Mouse (Mus musculus) E14TG2a.4 (cell line): ENCODE measurements around the gene Mbtps1.

ENCODE experiments used
- H3K27me3 ChIP-seq: 2 replicates; pipeline ENCODE4 v1.6.1; 2014; ENCODE audit warnings: low read length, control low read depth; ENCODE audit not compliant: insufficient read depth
- H3K36me3 ChIP-seq: 2 replicates; pipeline ENCODE4 v1.6.1; 2014; ENCODE audit warnings: low read length, control low read depth; ENCODE audit not compliant: insufficient read depth
- H3K4me1 ChIP-seq: replicated peaks from 2 replicates; pipeline ENCODE4 v1.6.1; 2014; ENCODE audit warnings: low read depth, low read length, control low read depth
- H3K4me3 ChIP-seq: replicated peaks from 2 replicates; pipeline ENCODE4 v1.5.1; 2014; ENCODE audit warnings: mild to moderate bottlenecking, low read length
- H3K9me3 ChIP-seq: 2 replicates; pipeline ENCODE4 v1.6.1; 2014; ENCODE audit warnings: low read length, control low read depth
- CTCF ChIP-seq: conservative IDR thresholded peaks from 2 replicates; pipeline ENCODE4 v1.5.1; 2014; ENCODE audit warnings: low read length
- NANOG ChIP-seq: IDR thresholded peaks from 2 replicates; pipeline ENCODE4 v1.6.1; 2014; ENCODE audit warnings: borderline replicate concordance, low read length, mixed read lengths
- POU5F1 ChIP-seq: IDR thresholded peaks from 2 replicates; pipeline ENCODE4 v1.6.1; 2014; ENCODE audit warnings: low read length, borderline replicate concordance

Gene Mbtps1

GRCm38 (mm10) chr8:119505488-119505887 is 53.0 kb downstream of the Mbtps1 start:
- peaks cover 61% of the 10 kb centered on the region for H3K4me1 ChIP-seq
- H3K36me3 ChIP-seq, result peaks cover 57% of the 10 kb centered on the region
- peaks cover 7% of the 10 kb centered on the region; the same call in 1 of the 2 replicates for H3K27me3 ChIP-seq
- no peak for TF ChIP-seq CTCF
- no peak for TF ChIP-seq NANOG
- TF ChIP-seq POU5F1, result no peak
- no peaks in the 10 kb centered on the region for H3K9me3 ChIP-seq
- H3K4me3 ChIP-seq, result no peak overlapping the region

- Histone ChIP-seq H3K27me3 (peaks cover 7% of the 10 kb centered on the region; the same call in 1 of the 2 replicates), H3K4me1 (peaks cover 78% of the 10 kb centered on the region)
These were observed 55.3 kb downstream of the Mbtps1 start for GRCm38 (mm10) chr8:119503191-119503767.

GRCm38 (mm10) chr8:119502111-119502510 is 56.4 kb downstream of the Mbtps1 start:
- peaks cover 89% of the 10 kb centered on the region for H3K4me1 ChIP-seq
- no peak overlapping the region for H3K4me3 ChIP-seq
- H3K9me3 ChIP-seq, result no peaks in the 10 kb centered on the region
- H3K27me3 ChIP-seq, result peaks cover 7% of the 10 kb centered on the region; the same call in 1 of the 2 replicates
- TF ChIP-seq CTCF, result no peak
- TF ChIP-seq NANOG, result no peak
- no peak for TF ChIP-seq POU5F1
- H3K36me3 ChIP-seq, result peaks cover 23% of the 10 kb centered on the region

More at GRCm38 (mm10) chr8:119503191-119503767, 55.3 kb downstream of the Mbtps1 start:
- no peak overlapping the region for H3K4me3 ChIP-seq
- H3K36me3 ChIP-seq, result peaks cover 35% of the 10 kb centered on the region
- no peaks in the 10 kb centered on the region for H3K9me3 ChIP-seq
- no peak for TF ChIP-seq POU5F1
- TF ChIP-seq CTCF, result no peak
- TF ChIP-seq NANOG, result no peak

GRCm38 (mm10) chr8:119501598-119501997 is 56.9 kb downstream of the Mbtps1 start, which contains the start of gene Slc38a8:
Gene Slc38a8, minus strand, starts transcription at chr8:119501698.
- no peak for TF ChIP-seq NANOG
- no peak for TF ChIP-seq POU5F1
- no peak for TF ChIP-seq CTCF
- Histone ChIP-seq H3K9me3 (no peaks in the 10 kb centered on the region), H3K36me3 (peaks cover 19% of the 10 kb centered on the region), H3K27me3 (peaks cover 7% of the 10 kb centered on the region; the same call in 1 of the 2 replicates), H3K4me3 (no peak within 1 kb of the TSS), H3K4me1 (peaks cover 92% of the 10 kb centered on the region)

GRCm38 (mm10) chr8:119499836-119500235 is 58.7 kb downstream of the Mbtps1 start:
- H3K27me3 ChIP-seq, result peaks cover 10% of the 10 kb centered on the region

GRCm38 (mm10) chr8:119496848-119497247 is 61.7 kb downstream of the Mbtps1 start:
- H3K4me1 ChIP-seq, result peaks cover 81% of the 10 kb centered on the region
- TF ChIP-seq NANOG (no peak), CTCF (peak; percentile 89), POU5F1 (no peak)
- H3K27me3 ChIP-seq, result peaks cover 14% of the 10 kb centered on the region
- H3K36me3 ChIP-seq, result no peaks in the 10 kb centered on the region
- H3K4me3 ChIP-seq, result no peak overlapping the region
- H3K9me3 ChIP-seq, result no peaks in the 10 kb centered on the region

More at GRCm38 (mm10) chr8:119499836-119500235, 58.7 kb downstream of the Mbtps1 start:
- Histone ChIP-seq H3K4me3 (no peak overlapping the region; the same call in 1 of the 2 replicates), H3K9me3 (no peaks in the 10 kb centered on the region), H3K4me1 (peaks cover 82% of the 10 kb centered on the region), H3K36me3 (0 out of 2 replicates have a peak, but pooled peaks cover 4% of the 10 kb centered on the region)
- TF ChIP-seq POU5F1, result no peak
- no peak for TF ChIP-seq CTCF
- TF ChIP-seq NANOG, result no peak

- H3K27me3 ChIP-seq, result peaks cover 1% of the 10 kb centered on the region; the same call in 1 of the 2 replicates
- peak overlapping the region; percentile 37; the same call in 1 of the 2 replicates for H3K4me3 ChIP-seq
- peaks cover 58% of the 10 kb centered on the region for H3K4me1 ChIP-seq
- TF ChIP-seq POU5F1 (no peak), CTCF (no peak), NANOG (no peak)
- no peaks in the 10 kb centered on the region for H3K36me3 ChIP-seq
- no peaks in the 10 kb centered on the region for H3K9me3 ChIP-seq
These were observed 71.4 kb downstream of the Mbtps1 start for GRCm38 (mm10) chr8:119487093-119487492.

- TF ChIP-seq CTCF (no peak), POU5F1 (no peak), NANOG (no peak)
- Histone ChIP-seq H3K9me3 (no peaks in the 10 kb centered on the region; the same call in 1 of the 2 replicates), H3K36me3 (no peaks in the 10 kb centered on the region), H3K4me1 (peaks cover 45% of the 10 kb centered on the region), H3K27me3 (peaks cover 22% of the 10 kb centered on the region), H3K4me3 (no peak overlapping the region)
These were observed 74.2 kb downstream of the Mbtps1 start for GRCm38 (mm10) chr8:119484145-119484896.
